Mouse (Mus musculus): Measurements from ENCODE around the gene Prrc2c. TPM values are rescaled to one million over a fixed set of nuclear protein-coding genes. Genes with fewer than 3 reads are reported as not detected.

Gene Prrc2c
- total and polyA plus RNA-seq, 2 experiments from 2014 or later = 71.5 to 155 TPM

- ATAC-seq (ENCODE audit: low FRiP score) = no peak
- Histone ChIP-seq H3K9ac (replicated peaks; ENCODE audit: low read length, poor library complexity, severe bottlenecking) (peak overlapping the region; percentile 98), H3K9me3 (ENCODE audit: low read length) (no peaks in the 10 kb centered on the region), H3K4me3 (ENCODE audit: low read depth, low read length) (peak overlapping the region; percentile 99), H3K4me1 (ENCODE audit: insufficient read depth, low read length) (peaks cover 17% of the 10 kb centered on the region), H3K27ac (ENCODE audit: low read depth, low read length) (no peak overlapping the region), H3K36me3 (ENCODE audit: insufficient read depth, low read length) (no peaks in the 10 kb centered on the region), H3K27me3 (ENCODE audit: insufficient read depth, low read length) (no peaks in the 10 kb centered on the region), H3K4me2 (ENCODE audit: low read depth, low read length, poor library complexity, severe bottlenecking) (peak overlapping the region; percentile 72)
- TF ChIP-seq CTCF (IDR thresholded peaks at IDR 0.05) = no peak
- no peak for DNase-seq (ENCODE audit: low spot score)
- 40% methylated on average over 2 of the region's 2 CpGs for WGBS
Measured at GRCm38 (mm10) chr1:162738472-162738871, 1.9 kb downstream of the Prrc2c start.

DNA sequence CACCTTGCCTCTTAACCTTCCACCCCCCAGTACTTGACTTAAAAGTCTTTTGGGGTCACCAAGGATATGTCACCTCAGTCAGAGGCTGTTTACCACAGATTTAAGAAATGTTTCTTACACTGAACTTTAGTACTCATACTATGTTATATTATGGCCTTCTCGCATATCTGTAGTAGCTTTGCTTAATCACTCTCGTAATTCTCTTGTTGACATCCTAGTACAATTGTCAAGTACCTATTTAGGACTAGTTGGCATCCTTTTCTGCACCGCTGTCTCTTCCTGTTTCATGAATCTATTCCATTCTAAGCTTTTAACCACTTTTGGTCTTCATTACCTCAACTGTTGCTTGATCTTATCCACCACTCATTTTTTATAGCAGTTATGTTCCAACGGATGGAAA lies 5.3 kb downstream of the Prrc2c start:
- Histone ChIP-seq H3K27me3 (ENCODE audit: insufficient read depth, low read length) (no peaks in the 10 kb centered on the region), H3K4me2 (ENCODE audit: low read depth, low read length, poor library complexity, severe bottlenecking) (no peak overlapping the region), H3K4me1 (ENCODE audit: insufficient read depth, low read length) (peaks cover 17% of the 10 kb centered on the region), H3K4me3 (ENCODE audit: low read depth, low read length) (no peak overlapping the region), H3K36me3 (ENCODE audit: insufficient read depth, low read length) (no peaks in the 10 kb centered on the region), H3K27ac (ENCODE audit: low read depth, low read length) (no peak overlapping the region), H3K9ac (replicated peaks; ENCODE audit: low read length, poor library complexity, severe bottlenecking) (no peak overlapping the region), H3K9me3 (ENCODE audit: low read length) (no peaks in the 10 kb centered on the region)
- ATAC-seq (ENCODE audit: low FRiP score) (no peak), DNase-seq (ENCODE audit: low spot score) (no peak)
- TF ChIP-seq CTCF (IDR thresholded peaks at IDR 0.05) = no peak
- WGBS = 90% methylated on average over 4 of the region's 4 CpGs

DNA sequence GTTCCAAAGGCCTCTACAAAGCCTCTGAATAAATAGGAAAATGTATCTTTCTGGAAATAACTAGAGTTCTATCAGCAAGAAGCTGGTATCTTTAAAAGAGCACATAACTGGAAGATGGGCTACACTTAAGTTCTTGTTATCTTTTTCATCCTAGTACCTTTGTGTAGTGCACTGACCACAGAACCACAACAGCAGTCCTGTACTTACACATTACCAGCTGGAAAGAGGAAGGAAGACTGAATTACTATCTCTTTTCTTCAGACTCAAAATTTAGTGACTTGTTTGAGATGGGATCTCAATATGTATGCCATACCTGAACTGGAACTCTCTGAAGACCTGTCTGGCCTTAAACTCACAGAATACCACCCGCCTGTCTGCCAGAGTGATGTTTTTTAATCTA lies 6.1 kb downstream of the Prrc2c start:
- 90% methylated on average over 1 of the region's 1 CpGs for WGBS

DNA sequence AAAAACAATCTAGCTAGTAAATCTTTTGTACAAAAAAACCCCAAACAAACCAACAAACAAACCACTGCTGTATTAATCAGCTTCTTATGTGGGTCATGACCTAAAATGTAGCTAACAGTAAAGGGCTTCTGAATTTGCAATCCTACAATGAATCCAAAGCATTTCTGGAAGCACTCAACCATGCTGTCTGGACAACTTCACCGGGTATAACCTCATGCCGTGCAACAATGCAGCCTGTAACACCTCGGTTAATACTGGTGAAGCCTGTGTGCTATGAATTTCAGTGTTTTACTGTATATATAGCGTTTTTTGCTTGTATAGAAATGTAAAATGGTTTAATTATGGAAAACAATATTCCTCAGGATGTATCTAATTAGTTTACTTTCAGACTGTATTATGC lies 8.3 kb downstream of the Prrc2c start:
- H3K27me3 ChIP-seq (ENCODE audit: insufficient read depth, low read length) = no peaks in the 10 kb centered on the region
- no peak overlapping the region for H3K4me2 ChIP-seq (ENCODE audit: low read depth, low read length, poor library complexity, severe bottlenecking)
- peaks cover 4% of the 10 kb centered on the region; the same call in 1 of the 2 replicates for H3K4me1 ChIP-seq (ENCODE audit: insufficient read depth, low read length)
- no peaks in the 10 kb centered on the region for H3K9me3 ChIP-seq (ENCODE audit: low read length)
- no peak overlapping the region for H3K27ac ChIP-seq (ENCODE audit: low read depth, low read length)
- ATAC-seq (ENCODE audit: low FRiP score) (no peak), DNase-seq (ENCODE audit: low spot score) (no peak)
- H3K4me3 ChIP-seq (ENCODE audit: low read depth, low read length) = no peak overlapping the region
- no peak overlapping the region for H3K9ac ChIP-seq (replicated peaks; ENCODE audit: low read length, poor library complexity, severe bottlenecking)
- 59% methylated on average over 4 of the region's 4 CpGs for WGBS
- H3K36me3 ChIP-seq (ENCODE audit: insufficient read depth, low read length) = no peaks in the 10 kb centered on the region
- TF ChIP-seq CTCF (IDR thresholded peaks at IDR 0.05) = no peak

More for the DNA sequence above, 6.1 kb downstream of the Prrc2c start:
- no peak for ATAC-seq (ENCODE audit: low FRiP score)
- Histone ChIP-seq H3K27me3 (ENCODE audit: insufficient read depth, low read length) (no peaks in the 10 kb centered on the region), H3K4me3 (ENCODE audit: low read depth, low read length) (no peak overlapping the region), H3K36me3 (ENCODE audit: insufficient read depth, low read length) (no peaks in the 10 kb centered on the region), H3K9ac (replicated peaks; ENCODE audit: low read length, poor library complexity, severe bottlenecking) (no peak overlapping the region), H3K4me2 (ENCODE audit: low read depth, low read length, poor library complexity, severe bottlenecking) (no peak overlapping the region), H3K27ac (ENCODE audit: low read depth, low read length) (no peak overlapping the region), H3K9me3 (ENCODE audit: low read length) (no peaks in the 10 kb centered on the region), H3K4me1 (ENCODE audit: insufficient read depth, low read length) (peaks cover 17% of the 10 kb centered on the region)
- TF ChIP-seq CTCF (IDR thresholded peaks at IDR 0.05) = no peak
- DNase-seq (ENCODE audit: low spot score) = no peak

DNA sequence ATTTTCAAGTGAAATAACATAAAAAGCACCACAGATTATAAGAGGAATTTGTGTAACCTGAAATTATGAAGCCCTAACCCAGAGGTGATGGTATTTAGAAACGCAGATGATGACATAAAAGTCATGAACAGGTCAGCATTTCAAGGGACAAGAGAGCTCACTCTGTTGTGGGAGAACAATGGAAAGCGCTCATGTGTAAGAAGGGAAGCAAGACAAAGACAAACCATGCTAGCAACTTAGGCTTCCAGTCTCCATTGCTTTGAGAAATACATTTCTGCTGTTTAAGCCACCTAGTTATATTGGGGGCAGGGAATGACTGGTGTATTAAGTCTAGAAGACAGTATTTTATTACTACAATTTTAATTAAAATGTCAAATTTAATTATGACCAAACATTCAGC lies 10.9 kb downstream of the Prrc2c start:
- TF ChIP-seq CTCF (IDR thresholded peaks at IDR 0.05) = no peak
- H3K9ac ChIP-seq (replicated peaks; ENCODE audit: low read length, poor library complexity, severe bottlenecking) = no peak overlapping the region
- no peak overlapping the region for H3K27ac ChIP-seq (ENCODE audit: low read depth, low read length)
- ATAC-seq (ENCODE audit: low FRiP score) (no peak), DNase-seq (ENCODE audit: low spot score) (no peak)
- no peaks in the 10 kb centered on the region for H3K27me3 ChIP-seq (ENCODE audit: insufficient read depth, low read length)
- no peak overlapping the region for H3K4me2 ChIP-seq (ENCODE audit: low read depth, low read length, poor library complexity, severe bottlenecking)
- no peaks in the 10 kb centered on the region for H3K9me3 ChIP-seq (ENCODE audit: low read length)
- H3K4me3 ChIP-seq (ENCODE audit: low read depth, low read length) = no peak overlapping the region
- no peaks in the 10 kb centered on the region for H3K4me1 ChIP-seq (ENCODE audit: insufficient read depth, low read length)
- WGBS = 39% methylated on average over 2 of the region's 2 CpGs
- no peaks in the 10 kb centered on the region; the same call in 1 of the 2 replicates for H3K36me3 ChIP-seq (ENCODE audit: insufficient read depth, low read length)

DNA sequence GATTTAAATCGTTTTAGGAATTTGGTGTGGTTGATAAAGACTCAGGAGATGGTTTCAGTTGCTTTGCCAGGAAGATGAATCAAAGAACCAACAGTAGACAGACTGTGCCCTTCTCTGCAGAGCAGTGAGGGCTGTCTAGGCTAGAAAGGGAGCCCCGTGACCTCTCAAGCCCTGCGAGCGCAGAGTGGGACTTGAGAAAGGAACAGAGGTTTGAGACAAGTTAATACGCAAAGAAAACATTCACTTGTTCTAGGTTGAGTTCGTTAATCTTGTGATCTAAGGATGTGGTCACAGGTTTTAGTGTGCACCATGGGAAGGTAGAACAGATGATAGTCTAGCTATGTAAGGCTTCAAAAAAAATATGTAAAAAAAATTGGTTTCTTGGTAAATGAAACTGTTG lies 12.4 kb downstream of the Prrc2c start:
- TF ChIP-seq CTCF (IDR thresholded peaks at IDR 0.05) = no peak
- no peak overlapping the region for H3K4me3 ChIP-seq (ENCODE audit: low read depth, low read length)
- 93% methylated on average over 6 of the region's 6 CpGs for WGBS
- no peak overlapping the region for H3K4me2 ChIP-seq (ENCODE audit: low read depth, low read length, poor library complexity, severe bottlenecking)
- DNase-seq (ENCODE audit: low spot score) = no peak
- H3K27me3 ChIP-seq (ENCODE audit: insufficient read depth, low read length) = no peaks in the 10 kb centered on the region
- no peak for ATAC-seq (ENCODE audit: low FRiP score)
- no peaks in the 10 kb centered on the region for H3K4me1 ChIP-seq (ENCODE audit: insufficient read depth, low read length)
- no peaks in the 10 kb centered on the region for H3K9me3 ChIP-seq (ENCODE audit: low read length)
- no peak overlapping the region for H3K9ac ChIP-seq (replicated peaks; ENCODE audit: low read length, poor library complexity, severe bottlenecking)
- no peak overlapping the region for H3K27ac ChIP-seq (ENCODE audit: low read depth, low read length)
- H3K36me3 ChIP-seq (ENCODE audit: insufficient read depth, low read length) = peaks cover under 1% of the 10 kb centered on the region; the same call in 1 of the 2 replicates
